Mouse (Mus musculus): ENCODE data around the gene Vmn1r163. TPM values are rescaled to one million over a fixed set of nuclear protein-coding genes. Genes with fewer than 3 reads are reported as not detected.
"Not testable (repeated sequence)": the region's sequence is repeated elsewhere in the genome, so short reads cannot be mapped to it uniquely, and the experiment has no call there.

Vmn1r163 gene
- not detected in 2 replicates for polyA plus RNA-seq (2016; fragmentation: Nextera tagmentation; extraction: Ambion mirVana)

GRCm38 (mm10) chr7:23055240-23055639 is at the start of gene Vmn1r163:
Gene Vmn1r163 (plus strand): TSS chr7:23055540.
- not testable (repeated sequence) for H3K9ac ChIP-seq (replicated peaks); H3K9me3 ChIP-seq; H3K4me2 ChIP-seq; H3K27me3 ChIP-seq; ATAC-seq (ENCODE audit: insufficient number of reproducible peaks, insufficient read depth, low FRiP score, low TSS enrichment, low read depth); H3K36me3 ChIP-seq; H3K27ac ChIP-seq; H3K4me3 ChIP-seq (replicated peaks); H3K4me1 ChIP-seq (replicated peaks)
- WGBS, result no CpG with 5 or more reads among the region's 1 CpGs

GRCm38 (mm10) chr7:23019823-23020222 is 35.5 kb upstream of the Vmn1r163 start, which contains the start of gene Gm4216:
Gene Gm4216 (minus strand): TSS chr7:23019923.
- not testable (repeated sequence) for H3K4me2 ChIP-seq; H3K9me3 ChIP-seq; H3K36me3 ChIP-seq; H3K9ac ChIP-seq (replicated peaks); H3K4me3 ChIP-seq (replicated peaks); ATAC-seq (ENCODE audit: insufficient number of reproducible peaks, insufficient read depth, low FRiP score, low TSS enrichment, low read depth); H3K27me3 ChIP-seq; H3K27ac ChIP-seq; H3K4me1 ChIP-seq (replicated peaks)
- WGBS, result no CpG with 5 or more reads among the region's 3 CpGs

DNA sequence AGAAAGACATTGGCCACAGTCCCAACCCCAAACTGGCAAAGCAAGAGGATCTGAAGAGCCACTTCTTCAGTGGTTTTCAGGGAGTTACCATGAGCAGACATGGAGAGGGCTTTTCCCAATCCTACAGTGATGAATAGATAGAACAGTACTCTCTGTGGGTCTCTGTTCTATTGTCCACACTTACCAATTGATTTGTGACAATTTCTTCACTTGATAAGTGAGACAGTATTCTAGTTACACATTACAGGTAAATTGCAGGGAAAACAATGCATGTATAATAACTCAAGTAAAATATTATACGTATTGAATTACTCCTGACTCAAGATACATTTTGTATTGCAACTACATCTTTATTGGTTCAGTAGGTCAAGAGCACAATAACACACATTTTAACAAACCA is 12.0 kb downstream of the Vmn1r163 start, which contains the start of gene Gm8720:
Gene Gm8720, minus strand, starts transcription at position 101 of the 400 bp plus-strand sequence.
- H3K4me1 ChIP-seq (replicated peaks); H3K27me3 ChIP-seq; H3K9ac ChIP-seq (replicated peaks); H3K4me2 ChIP-seq; H3K27ac ChIP-seq; ATAC-seq (ENCODE audit: insufficient number of reproducible peaks, insufficient read depth, low FRiP score, low TSS enrichment, low read depth); H3K4me3 ChIP-seq (replicated peaks); H3K36me3 ChIP-seq; H3K9me3 ChIP-seq: not testable (repeated sequence)
- no CpG with 5 or more reads among the region's 1 CpGs for WGBS

Other genes starting within 250 kb of the Vmn1r163 start
- not detected in 2 replicates for gene Vmn1r159, start 211.9 kb upstream of the Vmn1r163 start, polyA plus RNA-seq (2016; fragmentation: Nextera tagmentation; extraction: Ambion mirVana)
- not detected in 2 replicates for gene Vmn1r160, start 184.3 kb upstream of the Vmn1r163 start, polyA plus RNA-seq (2016; fragmentation: Nextera tagmentation; extraction: Ambion mirVana)
- gene Gm4214, start 70.9 kb upstream of the Vmn1r163 start, polyA plus RNA-seq (2016; fragmentation: Nextera tagmentation; extraction: Ambion mirVana), result not detected in 2 replicates
- gene Gm4216, start 35.6 kb upstream of the Vmn1r163 start, polyA plus RNA-seq (2016; fragmentation: Nextera tagmentation; extraction: Ambion mirVana), result not detected in 2 replicates
- not detected in 2 replicates for gene Gm8720, start 11.9 kb downstream of the Vmn1r163 start, polyA plus RNA-seq (2016; fragmentation: Nextera tagmentation; extraction: Ambion mirVana)
- not detected in 2 replicates for gene Gm10662, start 88.9 kb downstream of the Vmn1r163 start, polyA plus RNA-seq (2016; fragmentation: Nextera tagmentation; extraction: Ambion mirVana)
- not detected in 2 replicates for gene Vmn1r165, start 161.8 kb downstream of the Vmn1r163 start, polyA plus RNA-seq (2016; fragmentation: Nextera tagmentation; extraction: Ambion mirVana)
- gene Vmn1r166, start 196.1 kb downstream of the Vmn1r163 start, polyA plus RNA-seq (2016; fragmentation: Nextera tagmentation; extraction: Ambion mirVana), result not detected in 2 replicates
- gene Gm6902, start 223.4 kb downstream of the Vmn1r163 start, polyA plus RNA-seq (2016; fragmentation: Nextera tagmentation; extraction: Ambion mirVana), result not detected in 2 replicates
- gene Nlrp4e, start 245.7 kb downstream of the Vmn1r163 start, polyA plus RNA-seq (2016; fragmentation: Nextera tagmentation; extraction: Ambion mirVana), result not detected in 2 replicates

Measured in limb, embryonic 12.5 days (tissue).